In genomic region chr4:137250333-137250732, GRCm38 (mm10) we compare ENCODE assay signal across 23 mouse cellular contexts. TPM values are rescaled to one million over a fixed set of nuclear protein-coding genes. Genes with fewer than 3 reads are reported as not detected.
DNase-seq lines count a peak whose midpoint lies in the region; ATAC-seq and TF ChIP-seq lines count a peak whose summit lies in the region.
"Had no signal": no experiment of that assay in that cellular context is flagged by ENCODE, and none has a peak within 500 bp of the region (broad histone marks: within the 10 kb centered on the region; RNA-seq: fewer than 3 reads in every experiment).

No protein-coding gene starts in this region.

- no peak overlapping the region for H3K27ac ChIP-seq in heart, embryonic 15.5 days
- no peak overlapping the region for H3K27ac ChIP-seq in heart, embryonic 12.5 days (ENCODE audit: poor library complexity, severe bottlenecking)
- H3K27ac ChIP-seq: forebrain, embryonic 12.5 days; left cerebral cortex, adult 2 months; liver, embryonic 12.5 days; midbrain, embryonic 13.5 days; neural tube, embryonic 15.5 days had no signal

- H3K27me3 ChIP-seq in heart, embryonic 15.5 days = no peaks in the 10 kb centered on the region
- no peaks in the 10 kb centered on the region; the same call in 1 of the 2 replicates for H3K27me3 ChIP-seq in heart, embryonic 12.5 days (replicated peaks)
- H3K27me3 ChIP-seq: forebrain, embryonic 12.5 days; midbrain, embryonic 13.5 days; neural tube, embryonic 15.5 days had no signal

- TF ChIP-seq CTCF in brain, embryonic 14.5 days (IDR thresholded peaks at IDR 0.05; ENCODE audit: borderline replicate concordance, extremely low read depth, insufficient read depth, insufficient read length) = no peak

- DNase-seq in kidney, postnatal 10 days = peak; percentile 39
- DNase-seq in kidney, adult 18-20 months = no peak
- peak; percentile 37 for DNase-seq in ovary, postnatal 36 days (ENCODE audit: low spot score)
- no peak for DNase-seq in ovary, postnatal 10 days (ENCODE audit: low spot score)
- peak; percentile 20 for DNase-seq in brain, embryonic 14.5 days (ENCODE audit: low read depth)
- DNase-seq in cerebellum, adult 8-10 months = no peak
- DNase-seq: cerebellum, adult 2 months; gastrocnemius, postnatal 10 days; heart, adult 18-20 months; heart, postnatal 4 days; kidney, postnatal 36 days; layer of hippocampus, adult 9-11 months; lung, adult 2 months; right cerebral cortex, postnatal 4 days; thymus, postnatal 36 days had no signal

- no peak overlapping the region for H3K4me3 ChIP-seq in heart, embryonic 15.5 days
- H3K4me3 ChIP-seq in heart, embryonic 12.5 days = no peak overlapping the region
- H3K4me3 ChIP-seq: forebrain, embryonic 12.5 days; left cerebral cortex, adult 2 months; liver, embryonic 12.5 days; midbrain, embryonic 13.5 days; myocyte; neural tube, embryonic 15.5 days had no signal

- peaks cover 6% of the 10 kb centered on the region for H3K4me1 ChIP-seq in heart, embryonic 15.5 days (replicated peaks)
- H3K4me1 ChIP-seq in heart, embryonic 12.5 days (replicated peaks) = peaks cover 12% of the 10 kb centered on the region
- H3K4me1 ChIP-seq: midbrain, embryonic 13.5 days had no signal

- no peak overlapping the region for H3K9ac ChIP-seq in heart, embryonic 15.5 days
- no peak overlapping the region for H3K9ac ChIP-seq in heart, embryonic 12.5 days
- H3K9ac ChIP-seq: forebrain, embryonic 12.5 days; liver, embryonic 12.5 days; midbrain, embryonic 13.5 days; neural tube, embryonic 15.5 days had no signal

- TF ChIP-seq POLR2A in brain, embryonic 14.5 days (IDR thresholded peaks at IDR 0.05; ENCODE audit: borderline replicate concordance, extremely low read depth, insufficient read depth, insufficient read length, poor library complexity, severe bottlenecking) = no peak

- H3K4me2 ChIP-seq in heart, embryonic 15.5 days = no peak overlapping the region
- H3K4me2 ChIP-seq in heart, embryonic 12.5 days = no peak overlapping the region
- H3K4me2 ChIP-seq: forebrain, embryonic 12.5 days; liver, embryonic 12.5 days; midbrain, embryonic 13.5 days; neural tube, embryonic 15.5 days had no signal

- ATAC-seq in heart, embryonic 15.5 days (replicated peaks; ENCODE audit: insufficient number of reproducible peaks, insufficient read depth, low FRiP score, low read depth) = 0 out of 2 replicates have a peak, but pooled peaks have one; percentile 12
- ATAC-seq in heart, embryonic 12.5 days (ENCODE audit: insufficient number of reproducible peaks, low FRiP score) = no peak
- ATAC-seq: liver, embryonic 12.5 days; midbrain, embryonic 13.5 days had no signal

- no peaks in the 10 kb centered on the region for H3K9me3 ChIP-seq in heart, embryonic 15.5 days (replicated peaks)
- peaks cover 22% of the 10 kb centered on the region for H3K9me3 ChIP-seq in heart, embryonic 12.5 days (replicated peaks)
- H3K9me3 ChIP-seq: liver, embryonic 12.5 days; midbrain, embryonic 13.5 days; neural tube, embryonic 15.5 days had no signal

- 56% methylated on average over 5 of the region's 5 CpGs for WGBS in heart, embryonic 15.5 days
- 58% methylated on average over 5 of the region's 5 CpGs for WGBS in heart, embryonic 12.5 days

- H3K36me3 ChIP-seq in heart, embryonic 15.5 days = no peaks in the 10 kb centered on the region
- no peaks in the 10 kb centered on the region for H3K36me3 ChIP-seq in heart, embryonic 12.5 days
- H3K36me3 ChIP-seq: forebrain, embryonic 12.5 days; liver, embryonic 12.5 days; midbrain, embryonic 13.5 days; neural tube, embryonic 15.5 days had no signal

RNA-seq across cellular contexts. Expression of gene Wnt4, which starts 27.0 kb away (rescaled TPM):
- 1.7 and 4.3 TPM in 2 replicates for polyA plus RNA-seq in heart, embryonic 15.5 days (2015; fragmentation: Nextera tagmentation; extraction: Ambion mirVana)
- 2.7 and 3.1 TPM in 2 replicates for polyA plus RNA-seq in heart, embryonic 12.5 days (2016; fragmentation: Nextera tagmentation; extraction: Ambion mirVana)
- polyA plus RNA-seq in brain, embryonic 14.5 days (2012; rRNA removed) = 2.1 and 4.6 TPM in 2 replicates

Comparison
In these comparisons a context has a peak if more than half of its experiments do, and no peak if none do; other contexts are left out.
1. DNase-seq: peak in kidney, postnatal 10 days (single experiment), ovary, postnatal 36 days (single experiment) and brain, embryonic 14.5 days (single experiment); none in kidney, adult 18-20 months (single experiment), ovary, postnatal 10 days (single experiment) and cerebellum, adult 8-10 months (single experiment).